9 mouse cellular contexts compared by ENCODE assay signal in the genomic region with DNA sequence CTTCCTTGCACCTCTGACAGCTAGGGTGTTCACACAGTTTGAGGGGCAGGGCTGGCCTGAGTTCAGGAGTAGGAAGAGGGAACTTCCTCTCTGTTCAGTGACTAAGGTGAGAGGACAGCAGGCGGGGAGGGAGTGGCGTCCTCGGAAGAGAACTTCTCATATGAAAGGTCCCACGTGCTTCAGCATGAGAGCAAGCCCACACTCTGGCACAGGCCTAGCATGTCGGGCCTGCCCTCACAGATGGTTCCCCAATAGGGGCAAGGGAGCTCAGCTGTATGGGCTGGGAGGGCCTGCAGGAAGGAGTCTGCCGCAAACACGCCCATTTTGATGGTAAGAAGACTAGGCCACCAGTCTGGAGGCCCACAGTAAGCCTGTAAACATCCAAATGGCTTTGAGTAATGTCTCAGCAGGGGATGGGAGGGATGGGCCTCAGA. TPM values are rescaled to one million over a fixed set of nuclear protein-coding genes. Genes with fewer than 3 reads are reported as not detected.
DNase-seq lines count a peak whose midpoint lies in the region; ATAC-seq lines count a peak whose summit lies in the region.
"Had no signal": no experiment of that assay in that cellular context is flagged by ENCODE, and none has a peak within 500 bp of the region (broad histone marks: within the 10 kb centered on the region; RNA-seq: fewer than 3 reads in every experiment).

No protein-coding gene starts in this region.

- H3K27me3 ChIP-seq in hindbrain, embryonic 15.5 days = no peaks in the 10 kb centered on the region
- H3K27me3 ChIP-seq in hindbrain, embryonic 11.5 days (ENCODE audit: control insufficient read depth, insufficient read depth, low read length) = no peaks in the 10 kb centered on the region
- H3K27me3 ChIP-seq in stomach, embryonic 15.5 days (replicated peaks) = no peaks in the 10 kb centered on the region

- DNase-seq in hindbrain, embryonic 11.5 days (ENCODE audit: low spot score) = no peak
- DNase-seq in ZHBTc4 (ENCODE audit: low read depth, low spot score) = peak; percentile 88
- peak; percentile 42 for DNase-seq in lung, postnatal 14 days
- no peak for DNase-seq in frontal cortex, adult 2 months (ENCODE audit: extremely low spot score in 1 of 2, low spot score in 1 of 2)
- DNase-seq in gastrocnemius, postnatal 10 days = no peak

- H3K9me3 ChIP-seq in hindbrain, embryonic 15.5 days = no peaks in the 10 kb centered on the region
- H3K9me3 ChIP-seq in hindbrain, embryonic 11.5 days (ENCODE audit: control insufficient read depth, low read length) = no peaks in the 10 kb centered on the region
- no peaks in the 10 kb centered on the region for H3K9me3 ChIP-seq in stomach, embryonic 15.5 days

- peaks cover 60% of the 10 kb centered on the region for H3K4me1 ChIP-seq in hindbrain, embryonic 15.5 days (replicated peaks)
- peaks cover 24% of the 10 kb centered on the region for H3K4me1 ChIP-seq in hindbrain, embryonic 11.5 days (replicated peaks; ENCODE audit: control insufficient read depth, insufficient read depth, low read length)
- peaks cover 68% of the 10 kb centered on the region for H3K4me1 ChIP-seq in stomach, embryonic 15.5 days

- no peaks in the 10 kb centered on the region for H3K36me3 ChIP-seq in hindbrain, embryonic 15.5 days
- no peaks in the 10 kb centered on the region for H3K36me3 ChIP-seq in hindbrain, embryonic 11.5 days (ENCODE audit: control insufficient read depth, insufficient read depth, low read length)
- H3K36me3 ChIP-seq in stomach, embryonic 15.5 days = no peaks in the 10 kb centered on the region

- H3K9ac ChIP-seq in hindbrain, embryonic 15.5 days = no peak overlapping the region
- no peak overlapping the region for H3K9ac ChIP-seq in hindbrain, embryonic 11.5 days (ENCODE audit: low read depth, low read length)
- no peak overlapping the region for H3K9ac ChIP-seq in stomach, embryonic 15.5 days

- no peak for ATAC-seq in hindbrain, embryonic 15.5 days (ENCODE audit: low FRiP score, low read depth)
- ATAC-seq in hindbrain, embryonic 11.5 days (ENCODE audit: low FRiP score) = no peak
- ATAC-seq in inflammation-experienced regulatory T-cells, adult 6 months = peak; percentile 82
- peak; percentile 29; the same call in 1 of the 2 replicates for ATAC-seq in stomach, embryonic 15.5 days (ENCODE audit: insufficient read depth, low FRiP score, low read depth)

- H3K27ac ChIP-seq in hindbrain, embryonic 15.5 days (replicated peaks) = peak overlapping the region; percentile 77; the same call in 1 of the 2 replicates
- H3K27ac ChIP-seq in hindbrain, embryonic 11.5 days (ENCODE audit: low read depth, low read length) = no peak overlapping the region
- H3K27ac ChIP-seq in stomach, embryonic 15.5 days = peak overlapping the region; percentile 86

- H3K4me2 ChIP-seq in hindbrain, embryonic 15.5 days = no peak overlapping the region
- no peak overlapping the region for H3K4me2 ChIP-seq in hindbrain, embryonic 11.5 days (replicated peaks; ENCODE audit: low read depth, low read length)
- H3K4me2 ChIP-seq in stomach, embryonic 15.5 days = peak overlapping the region; percentile 71; the same call in 1 of the 2 replicates

- H3K4me3 ChIP-seq in hindbrain, embryonic 15.5 days = no peak overlapping the region
- H3K4me3 ChIP-seq in hindbrain, embryonic 11.5 days (ENCODE audit: low read depth, low read length) = no peak overlapping the region
- no peak overlapping the region for H3K4me3 ChIP-seq in stomach, embryonic 15.5 days (replicated peaks)
- H3K4me3 ChIP-seq: myocyte had no signal

- WGBS in hindbrain, embryonic 15.5 days = 53% methylated on average over 7 of the region's 7 CpGs
- 43% methylated on average over 7 of the region's 7 CpGs for WGBS in hindbrain, embryonic 11.5 days
- 50% methylated on average over 7 of the region's 7 CpGs for WGBS in stomach, embryonic 15.5 days

RNA-seq across cellular contexts. Expression of a gene that starts 5.7 kb away (rescaled TPM):
- polyA plus RNA-seq in hindbrain, embryonic 15.5 days (2015; fragmentation: Nextera tagmentation; extraction: Ambion mirVana) = 25.7 and 31.9 TPM in 2 replicates
- polyA plus RNA-seq in hindbrain, embryonic 11.5 days (2014; fragmentation: Nextera tagmentation; extraction: Ambion mirVana) = 12.5 and 13.9 TPM in 2 replicates
- 10 to 100 TPM; 81.3 to 90.8 (median 85.9) TPM for polyA plus RNA-seq in inflammation-experienced regulatory T-cells, adult 6 months (2017; shearing (Covaris generic))
- 18.5 and 18.7 TPM in 2 replicates for polyA plus RNA-seq in stomach, embryonic 15.5 days (2015; fragmentation: Nextera tagmentation; extraction: Ambion mirVana)
- polyA plus RNA-seq in frontal cortex, adult 2 months (2012; rRNA removed) = 183 and 199 TPM in 2 replicates
- 10 to 100 TPM; 28.1 to 41.2 TPM for total RNA-seq in gastrocnemius, postnatal 10 days (2021)

RNA-seq across cellular contexts. Expression of a gene that starts 17.4 kb away (rescaled TPM):
- 58.3 and 63.4 TPM in 2 replicates for polyA plus RNA-seq in hindbrain, embryonic 15.5 days (2015; fragmentation: Nextera tagmentation; extraction: Ambion mirVana)
- polyA plus RNA-seq in hindbrain, embryonic 11.5 days (2014; fragmentation: Nextera tagmentation; extraction: Ambion mirVana) = 8.6 and 11.0 TPM in 2 replicates
- 1 to 10 TPM in 2 of 3 experiments, under 1 TPM in 1; 0.87 to 3.0 (median 2.3) TPM for polyA plus RNA-seq in inflammation-experienced regulatory T-cells, adult 6 months (2017; shearing (Covaris generic))
- polyA plus RNA-seq in stomach, embryonic 15.5 days (2015; fragmentation: Nextera tagmentation; extraction: Ambion mirVana) = 9.5 TPM in 2 replicates
- 73.1 and 77.0 TPM in 2 replicates for polyA plus RNA-seq in frontal cortex, adult 2 months (2012; rRNA removed)
- 1 to 10 TPM; 1.2 to 1.3 TPM for total RNA-seq in gastrocnemius, postnatal 10 days (2021)

RNA-seq across cellular contexts. Expression of a gene that starts 31.3 kb away (rescaled TPM):
- polyA plus RNA-seq in hindbrain, embryonic 15.5 days (2015; fragmentation: Nextera tagmentation; extraction: Ambion mirVana) = 15.9 and 18.5 TPM in 2 replicates
- polyA plus RNA-seq in hindbrain, embryonic 11.5 days (2014; fragmentation: Nextera tagmentation; extraction: Ambion mirVana) = 2.8 and 3.9 TPM in 2 replicates
- 10 to 100 TPM in 2 of 3 experiments, 1 to 10 TPM in 1; 9.6 to 14.5 (median 13.6) TPM for polyA plus RNA-seq in inflammation-experienced regulatory T-cells, adult 6 months (2017; shearing (Covaris generic))
- polyA plus RNA-seq in stomach, embryonic 15.5 days (2015; fragmentation: Nextera tagmentation; extraction: Ambion mirVana) = 27.6 and 32.6 TPM in 2 replicates
- 98.6 and 106 TPM in 2 replicates for polyA plus RNA-seq in frontal cortex, adult 2 months (2012; rRNA removed)
- total RNA-seq in gastrocnemius, postnatal 10 days (2021) = 1 to 10 TPM; 4.9 to 6.3 TPM

Comparison
In these comparisons a context has a peak if more than half of its experiments do, and no peak if none do; other contexts are left out.
1. ATAC-seq: peak in inflammation-experienced regulatory T-cells, adult 6 months (single experiment) and stomach, embryonic 15.5 days (single experiment); none in hindbrain, embryonic 15.5 days (single experiment) and hindbrain, embryonic 11.5 days (single experiment).
2. DNase-seq: peak in ZHBTc4 (single experiment) and lung, postnatal 14 days (single experiment); none in hindbrain, embryonic 11.5 days (single experiment), frontal cortex, adult 2 months (0 of 2) and gastrocnemius, postnatal 10 days (single experiment).